Mouse (Mus musculus) liver, embryonic 14.5 days (tissue): Measurements from ENCODE around the gene Git2. TPM values are rescaled to one million over a fixed set of nuclear protein-coding genes. Genes with fewer than 3 reads are reported as not detected.
A peak's percentile ranks its signal among the peaks of the same experiment; 100 is the strongest.

Experiments used
- ATAC-seq: fragments of 200-750 bp; cut with Nextera tagmentation; 2 replicates; pipeline ENCODE4 v1.8.0; 2017; ENCODE audit warnings: moderate number of reproducible peaks, mild to moderate bottlenecking, moderate library complexity; ENCODE audit not compliant: insufficient read depth
- DNase-seq, 3 experiments: peaks; one replicate each; pipeline ENCODE4 v3.0.0-alpha.2; 2012 to 2013; ENCODE audit warnings: low read depth in 3 of 3, low spot score in 3 of 3
- H3K27ac ChIP-seq: fragments of 300-500 bp; sonication (generic); 2 replicates; pipeline ENCODE4 v1.5.1; 2014; ENCODE audit warnings: moderate library complexity, mild to moderate bottlenecking, control low read depth, inconsistent platforms
- H3K27me3 ChIP-seq: fragments of 300-500 bp; sonication (generic); 2 replicates; pipeline ENCODE4 v1.6.1; 2014; ENCODE audit warnings: mild to moderate bottlenecking, low read length, moderate library complexity; ENCODE audit not compliant: control insufficient read depth, insufficient read depth
- H3K36me3 ChIP-seq: fragments of 300-500 bp; sonication (generic); replicated peaks from 2 replicates; pipeline ENCODE4 v1.6.1; 2014; ENCODE audit warnings: low read depth; ENCODE audit not compliant: control insufficient read depth, insufficient read depth
- H3K4me1 ChIP-seq, 2 experiments: fragments of 200-500 bp in 1 of 2; fragments of 300-500 bp in 1 of 2; sonication (generic) in 1 of 2; replicated peaks; 2 replicates each; pipeline ENCODE4 v1.6.1; 2012 to 2014; ENCODE audit warnings: antibody characterized with exemption in 1 of 2, inconsistent platforms in 1 of 2, low read length in 1 of 2; ENCODE audit not compliant: control insufficient read depth in 2 of 2, insufficient read depth in 2 of 2
- H3K4me2 ChIP-seq: fragments of 300-500 bp; sonication (generic); 2 replicates; pipeline ENCODE4 v1.6.1; 2014; ENCODE audit warnings: low read depth, mild to moderate bottlenecking, control low read depth, moderate library complexity
- H3K4me3 ChIP-seq, 2 experiments: fragments of 200-500 bp in 1 of 2; fragments of 300-500 bp in 1 of 2; sonication (generic) in 1 of 2; 2 replicates each; pipeline ENCODE4 v1.5.1; 2012 to 2014; ENCODE audit warnings: low read depth in 2 of 2, low read length in 2 of 2, mild to moderate bottlenecking in 2 of 2, control low read depth in 1 of 2, inconsistent platforms in 1 of 2, moderate library complexity in 1 of 2; ENCODE audit not compliant: insufficient read depth in 1 of 2
- H3K9ac ChIP-seq: fragments of 300-500 bp; sonication (generic); replicated peaks from 2 replicates; pipeline ENCODE4 v1.6.1; 2014; ENCODE audit warnings: mild to moderate bottlenecking, control low read depth, moderate library complexity
- H3K9me3 ChIP-seq: fragments of 300-500 bp; sonication (generic); 2 replicates; pipeline ENCODE4 v1.6.1; 2016; ENCODE audit warnings: low read length, mixed read lengths; ENCODE audit not compliant: control insufficient read depth
- CTCF ChIP-seq: IDR thresholded peaks from 2 replicates; pipeline ENCODE4 v1.5.1; 2016; ENCODE audit warnings: antibody characterized with exemption, low read depth, control low read depth
- EP300 ChIP-seq: IDR thresholded peaks from 2 replicates; pipeline ENCODE4 v1.6.1; 2016; ENCODE audit warnings: antibody characterized with exemption, low read depth
- WGBS: fragments of 180-500 bp; shearing (Covaris S2); extraction: QIAGEN DNeasy Blood & Tissue Kit; methylation state at CpG from one replicate; pipeline ENCODE4 v1.1.7; 2014; ENCODE audit not compliant: insufficient replicate concordance; 5-methylcytosine and 5-hydroxymethylcytosine counted together
- polyA plus RNA-seq, 2 experiments: library from polyadenylated mRNA; depleted of rRNA in 1 of 2; stranded (reverse) in 1 of 2; unstranded in 1 of 2; fragments of >200 nt; fragmentation: Nextera tagmentation in 1 of 2; extraction: Ambion mirVana in 1 of 2; gene quantifications; 2 replicates each; pipeline versions ENCODE4 v1.2.1 to v1.2.3; 2012 to 2014

The Git2 gene
- polyA plus RNA-seq, 2 experiments: 12.1 to 13.7 TPM

GRCm38 (mm10) chr5:114709357-114709756 is 66.0 kb downstream of the Git2 start:
- peaks cover 4% of the 10 kb centered on the region for H3K36me3 ChIP-seq
- H3K9me3 ChIP-seq: no peaks in the 10 kb centered on the region
- peaks cover 3 to 6% of the 10 kb centered on the region in 2 experiments; a peak in 3 of 4 replicates for H3K4me1 ChIP-seq
- no peak overlapping the region for H3K9ac ChIP-seq
- H3K27me3 ChIP-seq: no peaks in the 10 kb centered on the region
- no peak overlapping the region for H3K4me3 ChIP-seq
- H3K27ac ChIP-seq: no peak overlapping the region
- 49% methylated on average over 21 of the region's 21 CpGs for WGBS
- H3K4me2 ChIP-seq: no peak overlapping the region
- no peak for ATAC-seq
- DNase-seq: no peak
- TF ChIP-seq EP300 (no peak), CTCF (no peak)

GRCm38 (mm10) chr5:114708491-114708890 is 66.8 kb downstream of the Git2 start:
- ATAC-seq: no peak
- no peak for DNase-seq

GRCm38 (mm10) chr5:114707265-114708068 is 67.8 kb downstream of the Git2 start, which contains the start of gene Tchp:
Gene Tchp, plus strand, starts transcription at chr5:114707760.
- Histone ChIP-seq H3K27me3 (no peaks in the 10 kb centered on the region), H3K9me3 (no peaks in the 10 kb centered on the region), H3K4me1 (peaks cover 7 to 15% of the 10 kb centered on the region in 2 experiments), H3K27ac (no peak within 1 kb of the TSS), H3K9ac (peak within 1 kb of the TSS; percentile 75), H3K36me3 (no peaks in the 10 kb centered on the region; the same call in 1 of the 2 replicates), H3K4me2 (peak within 1 kb of the TSS; percentile 93), H3K4me3 (peak within 1 kb of the TSS; percentile 70 to 83)
- DNase-seq (peak; percentile 89 to 90 (median 89)), ATAC-seq (peak; percentile 67)
- 4% methylated on average over 49 of the region's 49 CpGs for WGBS
- TF ChIP-seq EP300: no peak
- TF ChIP-seq CTCF: peak; percentile 90

More at GRCm38 (mm10) chr5:114708491-114708890, 66.8 kb downstream of the Git2 start:
- Histone ChIP-seq H3K27ac (no peak overlapping the region), H3K4me1 (peaks cover 3 to 6% of the 10 kb centered on the region in 2 experiments; a peak in 3 of 4 replicates), H3K27me3 (no peaks in the 10 kb centered on the region), H3K4me3 (peak overlapping the region; percentile 70 to 83), H3K9me3 (no peaks in the 10 kb centered on the region), H3K4me2 (peak overlapping the region; percentile 93), H3K36me3 (peaks cover 4% of the 10 kb centered on the region), H3K9ac (peak overlapping the region; percentile 75)
- WGBS: 47% methylated on average over 15 of the region's 15 CpGs
- TF ChIP-seq CTCF (no peak), EP300 (no peak)

- Histone ChIP-seq H3K27me3 (no peaks in the 10 kb centered on the region), H3K9ac (no peak overlapping the region), H3K4me1 (peaks cover 4 to 14% of the 10 kb centered on the region in 2 experiments), H3K27ac (no peak overlapping the region), H3K4me2 (0 out of 2 replicates have a peak overlapping the region, but pooled peaks have one; percentile 16), H3K36me3 (no peaks in the 10 kb centered on the region), H3K4me3 (no peak overlapping the region), H3K9me3 (no peaks in the 10 kb centered on the region)
- 0 out of 2 replicates have a peak, but pooled peaks have one; percentile 30 for TF ChIP-seq EP300
- peak; percentile 85 for TF ChIP-seq CTCF
- 36% methylated on average over 14 of the region's 14 CpGs for WGBS
- DNase-seq (peak in 1 of 3 experiments; percentile 47), ATAC-seq (peak; percentile 79)
These were observed 72.6 kb downstream of the Git2 start for GRCm38 (mm10) chr5:114702403-114703392.
